Mouse (Mus musculus): ENCODE data around the gene Oog3. TPM values are rescaled to one million over a fixed set of nuclear protein-coding genes. Genes with fewer than 3 reads are reported as not detected.

The Oog3 gene
- polyA plus RNA-seq (2012; rRNA removed) (not detected in 2 replicates), polyA plus RNA-seq (2014; fragmentation: Nextera tagmentation; extraction: Ambion mirVana) (not detected in 2 replicates)

- 58% methylated on average over 1 of the region's 1 CpGs for WGBS (ENCODE audit: insufficient replicate concordance)
- Histone ChIP-seq H3K4me3 (ENCODE audit: insufficient read depth in 1 of 2, low read depth in 2 of 2, low read length in 2 of 2) (no peak within 1 kb of the TSS), H3K36me3 (replicated peaks; ENCODE audit: control insufficient read depth, insufficient read depth, low read depth) (no peaks in the 10 kb centered on the region), H3K4me1 (replicated peaks; ENCODE audit: control insufficient read depth in 2 of 2, insufficient read depth in 2 of 2, low read length in 1 of 2) (no peaks in the 10 kb centered on the region), H3K9ac (replicated peaks) (no peak within 1 kb of the TSS), H3K27me3 (ENCODE audit: control insufficient read depth, insufficient read depth, low read length) (no peaks in the 10 kb centered on the region), H3K27ac (no peak within 1 kb of the TSS), H3K4me2 (ENCODE audit: low read depth) (no peak within 1 kb of the TSS), H3K9me3 (ENCODE audit: control insufficient read depth, low read length) (no peaks in the 10 kb centered on the region; the same call in 1 of the 2 replicates)
- no peak for TF ChIP-seq EP300 (IDR thresholded peaks at IDR 0.05; ENCODE audit: low read depth)
- no peak for TF ChIP-seq CTCF (IDR thresholded peaks at IDR 0.05; ENCODE audit: low read depth)
- DNase-seq (ENCODE audit: low read depth in 3 of 3, low spot score in 3 of 3) (no peak), ATAC-seq (ENCODE audit: insufficient read depth) (no peak)
These were observed at the start of gene Oog3 for GRCm38 (mm10) chr4:144162563-144162962. Gene Oog3, minus strand, starts transcription at chr4:144162663.

- Histone ChIP-seq H3K4me2 (ENCODE audit: low read depth) (no peak within 1 kb of the TSS), H3K27me3 (ENCODE audit: control insufficient read depth, insufficient read depth, low read length) (no peaks in the 10 kb centered on the region), H3K9me3 (ENCODE audit: control insufficient read depth, low read length) (no peaks in the 10 kb centered on the region), H3K27ac (no peak within 1 kb of the TSS), H3K36me3 (replicated peaks; ENCODE audit: control insufficient read depth, insufficient read depth, low read depth) (no peaks in the 10 kb centered on the region), H3K4me1 (replicated peaks; ENCODE audit: control insufficient read depth in 2 of 2, insufficient read depth in 2 of 2, low read length in 1 of 2) (no peaks in the 10 kb centered on the region), H3K4me3 (ENCODE audit: insufficient read depth in 1 of 2, low read depth in 2 of 2, low read length in 2 of 2) (no peak within 1 kb of the TSS), H3K9ac (replicated peaks) (no peak within 1 kb of the TSS)
- 7% methylated on average over 1 of the region's 1 CpGs for WGBS (ENCODE audit: insufficient replicate concordance)
- no peak for ATAC-seq (ENCODE audit: insufficient read depth)
- TF ChIP-seq CTCF (IDR thresholded peaks at IDR 0.05; ENCODE audit: low read depth) (no peak), EP300 (IDR thresholded peaks at IDR 0.05; ENCODE audit: low read depth) (no peak)
- no peak for DNase-seq (ENCODE audit: low read depth in 3 of 3, low spot score in 3 of 3)
These were observed 28.0 kb upstream of the Oog3 start, which contains the start of gene Oog2 for GRCm38 (mm10) chr4:144190419-144190818. Gene Oog2, plus strand, starts transcription at chr4:144190719.

Other genes with a start within 250 kb of the Oog3 start
- not detected in 2 replicates for gene Pramef25, start 211.6 kb downstream of the Oog3 start, polyA plus RNA-seq (2012; rRNA removed)
- gene Pramef25, start 211.6 kb downstream of the Oog3 start, polyA plus RNA-seq (2014; fragmentation: Nextera tagmentation; extraction: Ambion mirVana): not detected in 2 replicates
- gene Gm13101, start 195.7 kb downstream of the Oog3 start, polyA plus RNA-seq (2012; rRNA removed): not detected in 2 replicates
- not detected in 2 replicates for gene Gm13101, start 195.7 kb downstream of the Oog3 start, polyA plus RNA-seq (2014; fragmentation: Nextera tagmentation; extraction: Ambion mirVana)
- not detected in 2 replicates for gene Pramef17, start 168.3 kb downstream of the Oog3 start, polyA plus RNA-seq (2012; rRNA removed)
- gene Pramef17, start 168.3 kb downstream of the Oog3 start, polyA plus RNA-seq (2014; fragmentation: Nextera tagmentation; extraction: Ambion mirVana): not detected in 2 replicates
- not detected in 2 replicates for gene Pramel4, start 103.5 kb downstream of the Oog3 start, polyA plus RNA-seq (2012; rRNA removed)
- gene Pramel4, start 103.5 kb downstream of the Oog3 start, polyA plus RNA-seq (2014; fragmentation: Nextera tagmentation; extraction: Ambion mirVana): not detected in 2 replicates
- gene Gm13102, start 56.2 kb downstream of the Oog3 start, polyA plus RNA-seq (2012; rRNA removed): not detected in 2 replicates
- not detected in 2 replicates for gene Gm13102, start 56.2 kb downstream of the Oog3 start, polyA plus RNA-seq (2014; fragmentation: Nextera tagmentation; extraction: Ambion mirVana)
- not detected in 2 replicates for gene Oog2, start 28.1 kb upstream of the Oog3 start, polyA plus RNA-seq (2012; rRNA removed)
- not detected in 2 replicates for gene Oog2, start 28.1 kb upstream of the Oog3 start, polyA plus RNA-seq (2014; fragmentation: Nextera tagmentation; extraction: Ambion mirVana)
- gene C87977, start 50.7 kb upstream of the Oog3 start, polyA plus RNA-seq (2012; rRNA removed): not detected in 2 replicates
- not detected in 2 replicates for gene C87977, start 50.7 kb upstream of the Oog3 start, polyA plus RNA-seq (2014; fragmentation: Nextera tagmentation; extraction: Ambion mirVana)
- not detected in 2 replicates for gene Pramel5, start 117.8 kb upstream of the Oog3 start, polyA plus RNA-seq (2012; rRNA removed)
- gene Pramel5, start 117.8 kb upstream of the Oog3 start, polyA plus RNA-seq (2014; fragmentation: Nextera tagmentation; extraction: Ambion mirVana): not detected in 2 replicates
- gene Gm13128, start 167.6 kb upstream of the Oog3 start, polyA plus RNA-seq (2012; rRNA removed): not detected in 2 replicates
- gene Gm13128, start 167.6 kb upstream of the Oog3 start, polyA plus RNA-seq (2014; fragmentation: Nextera tagmentation; extraction: Ambion mirVana): not detected in 2 replicates
- gene Gm13119, start 195.3 kb upstream of the Oog3 start, polyA plus RNA-seq (2012; rRNA removed): not detected in 2 replicates
- not detected in 2 replicates for gene Gm13119, start 195.3 kb upstream of the Oog3 start, polyA plus RNA-seq (2014; fragmentation: Nextera tagmentation; extraction: Ambion mirVana)
- gene Pramef20, start 215.3 kb upstream of the Oog3 start, polyA plus RNA-seq (2012; rRNA removed): not detected in 2 replicates
- gene Pramef20, start 215.3 kb upstream of the Oog3 start, polyA plus RNA-seq (2014; fragmentation: Nextera tagmentation; extraction: Ambion mirVana): not detected in 2 replicates
- not detected in 2 replicates for gene Pramef12, start 245.8 kb upstream of the Oog3 start, polyA plus RNA-seq (2012; rRNA removed)
- gene Pramef12, start 245.8 kb upstream of the Oog3 start, polyA plus RNA-seq (2014; fragmentation: Nextera tagmentation; extraction: Ambion mirVana): not detected in 2 replicates